Mouse (Mus musculus) erythroblast, embryonic 14.5 days (primary cell): ENCODE results near the gene Tpra1.

Experiments
- GATA1 ChIP-seq: IDR thresholded peaks from 2 replicates; pipeline ENCODE4 v1.6.1; 2012; ENCODE audit warnings: low read length, inconsistent platforms, mixed read lengths
- TAL1 ChIP-seq: IDR thresholded peaks from 3 replicates; pipeline ENCODE4 v1.6.1; 2012; ENCODE audit warnings: low read length, inconsistent platforms, mixed read lengths

GRCm38 (mm10) chr6:88884690-88885089 lies 17.4 kb upstream of the Tpra1 start:
- TF ChIP-seq GATA1 (no peak), TAL1 (no peak)
